Mouse (Mus musculus): ENCODE measurements around the gene Pcnx. TPM values are rescaled to one million over a fixed set of nuclear protein-coding genes. Genes with fewer than 3 reads are reported as not detected.

Gene Pcnx
- polyA plus RNA-seq, 1 experiment from 2014 or later: 5.1 TPM

DNA sequence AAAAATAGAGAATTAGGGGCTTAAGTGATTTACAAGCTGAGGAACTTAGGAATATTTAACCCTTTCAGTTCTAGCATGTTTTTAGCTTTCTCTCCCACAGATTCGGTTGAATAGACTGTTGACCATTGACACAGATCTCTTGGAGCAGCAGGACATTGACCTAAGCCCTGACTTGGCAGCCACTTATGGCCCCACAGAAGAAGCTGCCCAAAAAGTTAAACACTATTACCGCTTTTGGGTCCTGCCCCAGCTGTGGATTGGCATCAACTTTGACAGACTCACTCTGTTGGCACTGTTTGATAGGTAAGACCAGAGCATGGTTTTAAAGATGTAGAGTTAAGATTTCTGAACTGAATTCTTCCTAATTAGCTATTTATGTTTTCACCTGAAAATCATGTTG lies 90.2 kb downstream of the Pcnx start:
- no peaks in the 10 kb centered on the region for H3K4me1 ChIP-seq (replicated peaks; ENCODE audit: control insufficient read depth, insufficient read depth)
- ATAC-seq (ENCODE audit: low FRiP score, low TSS enrichment) (no peak), DNase-seq (ENCODE audit: low spot score) (no peak)
- no peaks in the 10 kb centered on the region for H3K9me3 ChIP-seq (ENCODE audit: control insufficient read depth, low read length)
- TF ChIP-seq EP300 (optimal IDR thresholded peaks at IDR 0.05) (no peak), CTCF (IDR thresholded peaks at IDR 0.05; ENCODE audit: low read depth) (no peak)
- no peak overlapping the region for H3K27ac ChIP-seq (replicated peaks)
- no peak overlapping the region for H3K9ac ChIP-seq (ENCODE audit: low read length)
- WGBS: 91% methylated on average over 2 of the region's 2 CpGs
- no peak overlapping the region for H3K4me3 ChIP-seq (ENCODE audit: low read depth, low read length)
- H3K27me3 ChIP-seq (ENCODE audit: control insufficient read depth, insufficient read depth, low read length): no peaks in the 10 kb centered on the region
- no peak overlapping the region for H3K4me2 ChIP-seq (replicated peaks; ENCODE audit: low read depth)
- H3K36me3 ChIP-seq (ENCODE audit: control insufficient read depth, insufficient read depth, low read length): 0 out of 2 replicates have a peak, but pooled peaks cover 4% of the 10 kb centered on the region

DNA sequence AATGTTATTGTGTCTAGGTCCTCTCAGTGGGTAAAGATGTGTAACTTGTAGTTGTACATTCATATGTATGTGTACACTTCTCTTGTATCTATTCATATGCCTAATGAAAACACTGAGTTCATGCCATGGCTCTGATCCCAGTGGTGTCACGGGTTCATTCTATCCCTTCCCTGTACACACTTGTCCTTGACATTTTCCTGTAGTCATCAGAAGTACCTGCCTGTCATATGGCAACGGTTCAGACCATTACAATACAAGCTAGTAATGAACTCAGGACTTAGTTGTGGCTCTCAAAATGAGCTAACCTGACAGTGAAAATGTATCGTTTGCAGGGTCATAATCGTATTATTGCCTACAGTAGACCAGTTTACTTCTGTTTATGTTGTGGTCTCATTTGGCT lies 98.5 kb downstream of the Pcnx start:
- DNase-seq (ENCODE audit: low spot score) (no peak), ATAC-seq (ENCODE audit: low FRiP score, low TSS enrichment) (no peak)
- WGBS: 93% methylated on average over 4 of the region's 4 CpGs

DNA sequence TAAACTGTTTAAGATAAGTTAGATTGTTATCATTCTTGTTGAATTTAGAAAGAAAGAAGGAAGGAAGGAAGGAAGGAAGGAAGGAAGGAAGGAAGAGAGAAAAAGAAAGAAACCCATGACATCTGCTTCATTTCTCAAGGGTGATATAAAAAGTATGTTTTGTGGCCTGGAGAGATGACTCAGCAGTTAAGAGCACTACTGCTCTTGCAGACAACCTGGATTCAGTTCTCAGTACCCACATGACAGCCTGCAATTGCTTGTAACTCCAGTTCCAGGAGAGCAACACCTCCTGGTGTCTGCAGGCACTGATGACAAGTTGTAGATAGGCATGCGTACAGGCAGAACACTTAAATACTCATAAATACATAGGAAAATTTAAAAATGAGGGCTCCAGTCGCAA lies 105.6 kb downstream of the Pcnx start:
- no peak for DNase-seq (ENCODE audit: low spot score)
- no peak overlapping the region for H3K4me2 ChIP-seq (replicated peaks; ENCODE audit: low read depth)
- WGBS: 86% methylated on average over 2 of the region's 2 CpGs
- TF ChIP-seq CTCF (IDR thresholded peaks at IDR 0.05; ENCODE audit: low read depth): no peak
- no peak for TF ChIP-seq EP300 (optimal IDR thresholded peaks at IDR 0.05)
- ATAC-seq (ENCODE audit: low FRiP score, low TSS enrichment): no peak
- no peak overlapping the region for H3K9ac ChIP-seq (ENCODE audit: low read length)
- H3K27me3 ChIP-seq (ENCODE audit: control insufficient read depth, insufficient read depth, low read length): no peaks in the 10 kb centered on the region
- no peaks in the 10 kb centered on the region for H3K4me1 ChIP-seq (replicated peaks; ENCODE audit: control insufficient read depth, insufficient read depth)
- no peaks in the 10 kb centered on the region for H3K9me3 ChIP-seq (ENCODE audit: control insufficient read depth, low read length)
- H3K4me3 ChIP-seq (ENCODE audit: low read depth, low read length): no peak overlapping the region
- no peak overlapping the region for H3K27ac ChIP-seq (replicated peaks)
- peaks cover 11% of the 10 kb centered on the region; the same call in 1 of the 2 replicates for H3K36me3 ChIP-seq (ENCODE audit: control insufficient read depth, insufficient read depth, low read length)

More for the DNA sequence above, 98.5 kb downstream of the Pcnx start:
- no peak overlapping the region for H3K4me3 ChIP-seq (ENCODE audit: low read depth, low read length)
- no peak overlapping the region for H3K27ac ChIP-seq (replicated peaks)
- no peaks in the 10 kb centered on the region for H3K4me1 ChIP-seq (replicated peaks; ENCODE audit: control insufficient read depth, insufficient read depth)
- no peak for TF ChIP-seq EP300 (optimal IDR thresholded peaks at IDR 0.05)
- no peak for TF ChIP-seq CTCF (IDR thresholded peaks at IDR 0.05; ENCODE audit: low read depth)
- H3K36me3 ChIP-seq (ENCODE audit: control insufficient read depth, insufficient read depth, low read length): peaks cover 5% of the 10 kb centered on the region; the same call in 1 of the 2 replicates
- no peak overlapping the region for H3K4me2 ChIP-seq (replicated peaks; ENCODE audit: low read depth)
- no peak overlapping the region for H3K9ac ChIP-seq (ENCODE audit: low read length)
- no peaks in the 10 kb centered on the region for H3K27me3 ChIP-seq (ENCODE audit: control insufficient read depth, insufficient read depth, low read length)
- H3K9me3 ChIP-seq (ENCODE audit: control insufficient read depth, low read length): no peaks in the 10 kb centered on the region

DNA sequence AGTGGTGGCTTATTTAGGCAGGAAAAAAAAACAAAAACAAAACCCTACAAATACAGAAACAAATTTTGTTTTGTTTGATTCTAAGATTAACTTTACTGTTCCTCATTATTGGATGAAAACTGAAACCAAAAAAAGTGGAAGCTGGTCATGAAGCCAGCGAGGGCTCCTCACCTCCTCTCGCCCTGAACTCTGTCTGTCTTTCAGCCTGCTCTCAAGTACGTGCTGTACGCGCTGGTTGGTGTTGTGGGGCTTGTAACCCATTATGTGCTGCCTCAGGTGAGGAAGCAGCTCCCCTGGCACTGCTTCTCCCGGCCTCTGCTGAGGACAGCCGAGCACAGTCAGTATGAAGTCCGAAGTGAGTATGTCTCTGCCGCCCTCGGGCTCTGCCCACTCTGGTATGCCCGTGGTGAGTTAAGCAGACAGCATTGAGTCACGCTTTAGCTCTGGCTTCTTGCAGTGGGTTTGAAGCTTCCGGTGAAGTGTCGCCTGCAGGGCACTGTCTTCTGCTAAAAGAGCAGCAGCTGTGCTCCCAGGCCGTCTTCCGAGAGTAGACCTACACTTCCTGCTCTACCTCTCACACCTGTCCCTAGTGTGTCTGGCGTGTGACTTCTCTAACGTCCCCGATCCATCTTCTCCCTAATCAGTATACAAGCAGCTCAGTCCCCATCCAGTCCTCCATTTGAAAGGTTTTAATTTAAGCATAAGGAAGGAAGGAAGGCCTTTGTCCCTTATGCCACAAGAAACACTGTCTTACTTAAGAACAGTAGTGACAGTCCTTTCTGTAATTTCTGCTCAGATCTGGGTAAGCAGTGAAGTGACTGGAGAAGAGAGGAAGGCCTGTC lies 111.4 kb downstream of the Pcnx start:
- peaks cover 25% of the 10 kb centered on the region for H3K36me3 ChIP-seq (ENCODE audit: control insufficient read depth, insufficient read depth, low read length)
- no peak overlapping the region for H3K9ac ChIP-seq (ENCODE audit: low read length)
- DNase-seq (ENCODE audit: low spot score) (no peak), ATAC-seq (ENCODE audit: low FRiP score, low TSS enrichment) (peak; percentile 24; the same call in 1 of the 2 replicates)
- H3K27me3 ChIP-seq (ENCODE audit: control insufficient read depth, insufficient read depth, low read length): no peaks in the 10 kb centered on the region
- TF ChIP-seq CTCF (IDR thresholded peaks at IDR 0.05; ENCODE audit: low read depth): no peak
- no peak for TF ChIP-seq EP300 (optimal IDR thresholded peaks at IDR 0.05)
- no peaks in the 10 kb centered on the region for H3K9me3 ChIP-seq (ENCODE audit: control insufficient read depth, low read length)
- H3K27ac ChIP-seq (replicated peaks): no peak overlapping the region
- no peak overlapping the region for H3K4me3 ChIP-seq (ENCODE audit: low read depth, low read length)
- 84% methylated on average over 19 of the region's 19 CpGs for WGBS
- H3K4me1 ChIP-seq (replicated peaks; ENCODE audit: control insufficient read depth, insufficient read depth): no peaks in the 10 kb centered on the region
- no peak overlapping the region for H3K4me2 ChIP-seq (replicated peaks; ENCODE audit: low read depth)

DNA sequence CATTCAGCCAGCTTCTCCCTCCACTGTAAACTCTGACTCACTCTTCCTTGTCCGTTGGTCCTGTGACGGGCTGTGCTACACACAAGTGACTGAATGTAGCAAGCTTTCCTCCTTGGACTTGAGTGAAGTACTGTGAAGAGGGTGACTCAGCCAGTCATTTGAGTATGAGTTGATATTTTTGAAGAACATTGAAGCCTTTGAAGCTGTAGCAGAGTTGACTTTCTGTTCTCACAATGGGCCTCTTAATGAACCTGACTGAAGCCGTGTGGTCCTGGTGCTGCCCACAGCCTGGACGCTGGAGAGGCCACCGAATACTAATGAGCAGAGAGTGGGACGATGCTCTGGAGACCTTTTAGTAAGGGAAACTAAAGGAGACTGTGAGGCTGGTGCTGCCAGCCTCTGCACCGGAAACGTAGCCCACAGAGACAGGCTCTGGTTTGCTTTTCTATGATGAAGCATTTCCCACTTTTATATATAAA lies 112.1 kb downstream of the Pcnx start:
- no peaks in the 10 kb centered on the region for H3K27me3 ChIP-seq (ENCODE audit: control insufficient read depth, insufficient read depth, low read length)
- H3K4me1 ChIP-seq (replicated peaks; ENCODE audit: control insufficient read depth, insufficient read depth): no peaks in the 10 kb centered on the region
- DNase-seq (ENCODE audit: low spot score): no peak
- TF ChIP-seq EP300 (optimal IDR thresholded peaks at IDR 0.05): no peak
- TF ChIP-seq CTCF (IDR thresholded peaks at IDR 0.05; ENCODE audit: low read depth): no peak
- peak; percentile 70 for ATAC-seq (ENCODE audit: low FRiP score, low TSS enrichment)
- peaks cover 25% of the 10 kb centered on the region for H3K36me3 ChIP-seq (ENCODE audit: control insufficient read depth, insufficient read depth, low read length)
- H3K4me2 ChIP-seq (replicated peaks; ENCODE audit: low read depth): no peak overlapping the region
- no peak overlapping the region for H3K4me3 ChIP-seq (ENCODE audit: low read depth, low read length)
- no peak overlapping the region for H3K27ac ChIP-seq (replicated peaks)
- WGBS: 83% methylated on average over 8 of the region's 8 CpGs
- no peak overlapping the region for H3K9ac ChIP-seq (ENCODE audit: low read length)
- no peaks in the 10 kb centered on the region for H3K9me3 ChIP-seq (ENCODE audit: control insufficient read depth, low read length)

DNA sequence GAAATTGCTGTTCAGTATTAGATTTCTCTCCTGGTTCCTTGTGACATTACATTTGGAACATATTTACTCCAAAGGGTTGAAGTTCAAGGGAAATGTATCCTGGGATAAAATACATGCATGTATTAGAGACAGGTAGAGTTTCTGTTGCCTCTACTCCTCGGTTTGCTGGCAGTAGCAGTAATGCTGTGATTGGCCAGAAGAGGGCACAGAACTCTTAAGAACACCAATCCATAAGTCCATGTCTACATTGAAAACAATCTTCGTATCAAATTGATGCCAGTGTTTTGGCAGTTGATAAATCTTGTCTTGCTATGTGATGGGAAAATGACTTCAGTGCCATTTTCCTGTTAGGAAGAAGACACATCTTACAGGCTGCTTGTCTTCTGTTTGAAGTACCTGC lies 115.0 kb downstream of the Pcnx start:
- DNase-seq (ENCODE audit: low spot score): no peak
- ATAC-seq (ENCODE audit: low FRiP score, low TSS enrichment): no peak
- no peaks in the 10 kb centered on the region for H3K9me3 ChIP-seq (ENCODE audit: control insufficient read depth, low read length)
- H3K27me3 ChIP-seq (ENCODE audit: control insufficient read depth, insufficient read depth, low read length): no peaks in the 10 kb centered on the region
- TF ChIP-seq CTCF (IDR thresholded peaks at IDR 0.05; ENCODE audit: low read depth): peak; percentile 65
- no peak for TF ChIP-seq EP300 (optimal IDR thresholded peaks at IDR 0.05)
- H3K4me2 ChIP-seq (replicated peaks; ENCODE audit: low read depth): no peak overlapping the region
- WGBS: 56% methylated on average over 2 of the region's 2 CpGs
- peaks cover 21% of the 10 kb centered on the region for H3K36me3 ChIP-seq (ENCODE audit: control insufficient read depth, insufficient read depth, low read length)
- no peak overlapping the region for H3K4me3 ChIP-seq (ENCODE audit: low read depth, low read length)
- H3K9ac ChIP-seq (ENCODE audit: low read length): no peak overlapping the region
- no peak overlapping the region for H3K27ac ChIP-seq (replicated peaks)
- H3K4me1 ChIP-seq (replicated peaks; ENCODE audit: control insufficient read depth, insufficient read depth): no peaks in the 10 kb centered on the region

All from stomach, postnatal 0 days (tissue).